In genomic region chr11:78240193-78240857, GRCm38 (mm10) we compare ENCODE assay signal across 14 mouse cellular contexts. TPM values are rescaled to one million over a fixed set of nuclear protein-coding genes. Genes with fewer than 3 reads are reported as not detected.
DNase-seq lines count a peak whose midpoint lies in the region; ATAC-seq lines count a peak whose summit lies in the region.
"Had no signal": no experiment of that assay in that cellular context is flagged by ENCODE, and none has a peak within 500 bp of the region (broad histone marks: within the 10 kb centered on the region; RNA-seq: fewer than 3 reads in every experiment).

No protein-coding gene starts in this region.

- H3K4me1 ChIP-seq in intestine, embryonic 16.5 days (ENCODE audit: control insufficient read depth, insufficient read depth, low read length) = peaks cover 10% of the 10 kb centered on the region
- peaks cover 8% of the 10 kb centered on the region for H3K4me1 ChIP-seq in forebrain, embryonic 14.5 days (ENCODE audit: control insufficient read depth, insufficient read depth, low read length)

- H3K4me2 ChIP-seq in intestine, embryonic 16.5 days (ENCODE audit: low read depth, low read length) = no peak overlapping the region
- H3K4me2 ChIP-seq in forebrain, embryonic 14.5 days (ENCODE audit: low read length) = no peak overlapping the region

- ATAC-seq in intestine, embryonic 16.5 days = no peak
- ATAC-seq in forebrain, embryonic 14.5 days = no peak
- ATAC-seq in CD4-positive, CD25-positive, alpha-beta regulatory T cell, adult 4 months = no peak

- 87% methylated on average over 9 of the region's 9 CpGs for WGBS in intestine, embryonic 16.5 days
- WGBS in forebrain, embryonic 14.5 days = 88% methylated on average over 9 of the region's 9 CpGs

- H3K27ac ChIP-seq in intestine, embryonic 16.5 days (ENCODE audit: low read length) = no peak overlapping the region
- no peak overlapping the region for H3K27ac ChIP-seq in forebrain, embryonic 14.5 days (ENCODE audit: low read depth, low read length)
- H3K27ac ChIP-seq: limb, embryonic 10.5 days had no signal

- intact Hi-C loops in heart, postnatal 14 days (cut with DNase I) = no loop called here

- DNase-seq in heart, adult 8-10 months (ENCODE audit: low spot score) = peak; percentile 24
- DNase-seq in heart, postnatal 14 days = no peak
- DNase-seq in urinary bladder, postnatal 14 days (ENCODE audit: low spot score) = peak; percentile 15
- no peak for DNase-seq in urinary bladder, adult 18-20 months (ENCODE audit: low spot score in 2 of 2)
- peak; percentile 55 to 64 for DNase-seq in left cerebral cortex, adult 9 months (ENCODE audit: low spot score in 2 of 2)
- DNase-seq in forebrain, embryonic 14.5 days (ENCODE audit: low spot score) = no peak
- DNase-seq: adrenal gland, postnatal 25 days; cerebellum, adult 9-10 months; gastrocnemius, postnatal 25 days; lung, adult 2 months; thymus, postnatal 4 days had no signal

- H3K36me3 ChIP-seq in intestine, embryonic 16.5 days (ENCODE audit: control insufficient read depth, insufficient read depth, low read length) = peaks cover 5% of the 10 kb centered on the region
- peaks cover 32% of the 10 kb centered on the region for H3K36me3 ChIP-seq in forebrain, embryonic 14.5 days (ENCODE audit: control insufficient read depth, insufficient read depth, low read length)

- H3K27me3 ChIP-seq in intestine, embryonic 16.5 days (replicated peaks; ENCODE audit: control insufficient read depth, insufficient read depth, low read length) = no peaks in the 10 kb centered on the region
- H3K27me3 ChIP-seq in forebrain, embryonic 14.5 days (replicated peaks; ENCODE audit: control insufficient read depth, insufficient read depth, low read length) = no peaks in the 10 kb centered on the region

- H3K4me3 ChIP-seq in intestine, embryonic 16.5 days (ENCODE audit: low read length) = no peak overlapping the region
- H3K4me3 ChIP-seq in forebrain, embryonic 14.5 days (ENCODE audit: low read depth, low read length) = no peak overlapping the region
- H3K4me3 ChIP-seq: limb, embryonic 10.5 days had no signal

- H3K9ac ChIP-seq in intestine, embryonic 16.5 days (ENCODE audit: low read depth, low read length) = no peak overlapping the region
- no peak overlapping the region for H3K9ac ChIP-seq in forebrain, embryonic 14.5 days (ENCODE audit: low read length)

- H3K9me3 ChIP-seq in intestine, embryonic 16.5 days (ENCODE audit: control insufficient read depth, low read length) = no peaks in the 10 kb centered on the region
- H3K9me3 ChIP-seq in forebrain, embryonic 14.5 days (replicated peaks; ENCODE audit: control insufficient read depth, low read length) = no peaks in the 10 kb centered on the region
- H3K9me3 ChIP-seq: limb, embryonic 10.5 days had no signal

RNA-seq across cellular contexts. Expression of gene Sdf2, which starts 5.2 kb away (rescaled TPM):
- total RNA-seq in heart, adult 8-10 months (2022) = 10 to 100 TPM; 49.8 to 58.7 (median 53.6) TPM
- total RNA-seq in heart, postnatal 14 days (2021) = 10 to 100 TPM; 49.8 to 51.3 TPM
- 72.7 and 74.8 TPM in 2 replicates for polyA plus RNA-seq in intestine, embryonic 16.5 days (2015; fragmentation: Nextera tagmentation; extraction: Ambion mirVana)
- polyA plus RNA-seq in forebrain, embryonic 14.5 days (2014; fragmentation: Nextera tagmentation; extraction: Ambion mirVana) = 82.4 and 90.2 TPM in 2 replicates
- 100 to 1,000 TPM in 1 of 2 experiments, 10 to 100 TPM in 1; 95.5 to 102 TPM for polyA plus RNA-seq in CD4-positive, CD25-positive, alpha-beta regulatory T cell, adult 4 months (2017; shearing (Covaris generic))

RNA-seq across cellular contexts. Expression of gene Supt6, which starts 5.5 kb away (rescaled TPM):
- total RNA-seq in heart, adult 8-10 months (2022) = 10 to 100 TPM; 32.6 to 33.8 (median 32.7) TPM
- 10 to 100 TPM; 29.6 to 31.7 TPM for total RNA-seq in heart, postnatal 14 days (2021)
- polyA plus RNA-seq in intestine, embryonic 16.5 days (2015; fragmentation: Nextera tagmentation; extraction: Ambion mirVana) = 19.6 and 21.1 TPM in 2 replicates
- 17.7 and 21.7 TPM in 2 replicates for polyA plus RNA-seq in forebrain, embryonic 14.5 days (2014; fragmentation: Nextera tagmentation; extraction: Ambion mirVana)
- 10 to 100 TPM; 18.2 to 32.4 TPM for polyA plus RNA-seq in CD4-positive, CD25-positive, alpha-beta regulatory T cell, adult 4 months (2017; shearing (Covaris generic))

RNA-seq across cellular contexts. Expression of gene 2610507B11Rik, which starts 21.2 kb away (rescaled TPM):
- total RNA-seq in heart, adult 8-10 months (2022) = 100 to 1,000 TPM; 201 to 242 (median 210) TPM
- 100 to 1,000 TPM; 184 to 186 TPM for total RNA-seq in heart, postnatal 14 days (2021)
- polyA plus RNA-seq in intestine, embryonic 16.5 days (2015; fragmentation: Nextera tagmentation; extraction: Ambion mirVana) = 50.6 and 56.9 TPM in 2 replicates
- 49.4 and 56.0 TPM in 2 replicates for polyA plus RNA-seq in forebrain, embryonic 14.5 days (2014; fragmentation: Nextera tagmentation; extraction: Ambion mirVana)
- 10 to 100 TPM; 34.2 to 48.1 TPM for polyA plus RNA-seq in CD4-positive, CD25-positive, alpha-beta regulatory T cell, adult 4 months (2017; shearing (Covaris generic))

RNA-seq across cellular contexts. Expression of gene Proca1, which starts 47.1 kb away (rescaled TPM):
- 1 to 10 TPM in 2 of 4 experiments, under 1 TPM in 2; 0.62 to 1.6 (median 0.98) TPM for total RNA-seq in heart, adult 8-10 months (2022)
- total RNA-seq in heart, postnatal 14 days (2021) = 1 to 10 TPM in 1 of 2 experiments, under 1 TPM in 1; 0.76 to 2.6 TPM
- 1.8 and 2.3 TPM in 2 replicates for polyA plus RNA-seq in intestine, embryonic 16.5 days (2015; fragmentation: Nextera tagmentation; extraction: Ambion mirVana)
- 0.55 and 0.73 TPM in 2 replicates for polyA plus RNA-seq in forebrain, embryonic 14.5 days (2014; fragmentation: Nextera tagmentation; extraction: Ambion mirVana)
- 1 to 10 TPM; 2.2 to 6.0 TPM for polyA plus RNA-seq in CD4-positive, CD25-positive, alpha-beta regulatory T cell, adult 4 months (2017; shearing (Covaris generic))

RNA-seq across cellular contexts. Expression of gene BC030499, which starts 50.3 kb away (rescaled TPM):
- total RNA-seq in heart, adult 8-10 months (2022) = 1 to 10 TPM in 1 of 4 experiments, under 1 TPM in 3; 0.38 to 1.3 (median 0.61) TPM
- 1 to 10 TPM in 1 of 2 experiments, under 1 TPM in 1; 0.90 to 1.9 TPM for total RNA-seq in heart, postnatal 14 days (2021)
- 0.32 TPM in 1 of 2 replicates, not detected in the other for polyA plus RNA-seq in intestine, embryonic 16.5 days (2015; fragmentation: Nextera tagmentation; extraction: Ambion mirVana)
- 0.19 and 0.43 TPM in 2 replicates for polyA plus RNA-seq in forebrain, embryonic 14.5 days (2014; fragmentation: Nextera tagmentation; extraction: Ambion mirVana)
- polyA plus RNA-seq in CD4-positive, CD25-positive, alpha-beta regulatory T cell, adult 4 months (2017; shearing (Covaris generic)) = under 1 TPM in 1 of 2 experiments, not detected in 1; 0.63 TPM

Comparison
In these comparisons a context has a peak if more than half of its experiments do, and no peak if none do; other contexts are left out.
1. DNase-seq: peak in heart, adult 8-10 months (single experiment), urinary bladder, postnatal 14 days (single experiment) and left cerebral cortex, adult 9 months (2 of 2); none in heart, postnatal 14 days (0 of 2), urinary bladder, adult 18-20 months (0 of 2) and forebrain, embryonic 14.5 days (single experiment).